Mouse (Mus musculus) ovary, postnatal 10 days (tissue): ENCODE data around the gene 1700020N01Rik.

ENCODE experiments used
- DNase-seq: peaks from one replicate; pipeline ENCODE4 v3.0.0; 2022; ENCODE audit warnings: low spot score

The 1700020N01Rik gene

GRCm38 (mm10) chr10:21669750-21670161, 76.8 kb downstream of the 1700020N01Rik start:
- no peak for DNase-seq

GRCm38 (mm10) chr10:21670168-21670567, 77.2 kb downstream of the 1700020N01Rik start:
- DNase-seq, result no peak
